Mouse (Mus musculus): ENCODE data around the gene Edem1.
"Not testable (repeated sequence)": the region's sequence is repeated elsewhere in the genome, so short reads cannot be mapped to it uniquely, and the experiment has no call there.

Gene Edem1

GRCm38 (mm10) chr6:108829386-108830370, 1.2 kb downstream of the Edem1 start:
- no peak for DNase-seq (ENCODE audit: extremely low read depth, low read depth)

DNA sequence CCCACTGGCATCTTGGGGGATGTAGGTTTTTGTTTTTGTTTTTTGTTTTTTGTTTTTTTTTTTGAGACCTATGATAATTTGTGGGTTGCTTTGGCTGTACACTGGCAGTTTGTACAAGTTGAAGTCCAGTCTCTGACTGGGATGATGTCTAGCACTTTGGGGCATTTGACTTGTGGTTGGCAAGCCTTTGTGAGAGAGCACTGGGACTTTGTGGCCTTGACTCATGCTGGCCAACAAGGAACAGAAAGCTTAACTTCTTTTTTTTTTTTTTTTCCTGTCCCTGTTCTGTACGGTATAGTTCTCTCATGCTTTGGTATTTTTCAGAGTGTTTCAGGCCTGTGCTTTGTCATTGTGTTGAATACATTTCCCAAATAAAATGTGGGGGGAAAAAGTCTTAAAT, 3.7 kb downstream of the Edem1 start:
- DNase-seq (ENCODE audit: extremely low read depth, low read depth), result no peak

- DNase-seq (ENCODE audit: extremely low read depth, low read depth), result no peak
These were observed 4.5 kb downstream of the Edem1 start for GRCm38 (mm10) chr6:108832989-108833388.

- no peak for DNase-seq (ENCODE audit: extremely low read depth, low read depth)
These were observed 5.7 kb downstream of the Edem1 start for GRCm38 (mm10) chr6:108833963-108834697.

- DNase-seq (ENCODE audit: extremely low read depth, low read depth), result no peak
These were observed 7.6 kb downstream of the Edem1 start for GRCm38 (mm10) chr6:108835765-108836691.

GRCm38 (mm10) chr6:108837081-108837480, 8.6 kb downstream of the Edem1 start:
- no peak for DNase-seq (ENCODE audit: extremely low read depth, low read depth)

DNA sequence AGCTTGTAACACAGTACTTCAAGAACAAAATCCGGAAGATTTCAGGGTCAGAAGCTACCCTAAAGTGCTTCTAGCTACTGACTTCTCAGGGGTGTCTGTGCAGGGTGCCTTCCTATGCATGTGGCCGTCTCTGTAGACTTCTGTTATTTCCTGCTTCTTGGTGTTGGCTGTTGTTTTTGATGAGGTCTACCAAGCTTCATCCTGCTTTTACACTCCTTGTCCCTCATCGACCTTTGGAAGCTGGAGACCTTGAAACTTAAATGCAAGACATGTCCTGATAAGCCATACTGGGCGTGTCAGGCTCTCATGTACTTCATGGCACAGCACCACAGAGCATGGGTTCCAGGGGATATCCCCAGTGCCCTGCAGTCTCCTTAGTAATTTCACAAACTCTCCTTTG, 9.5 kb downstream of the Edem1 start:
- no peak for DNase-seq (ENCODE audit: extremely low read depth, low read depth)

GRCm38 (mm10) chr6:108839432-108839831, 11.0 kb downstream of the Edem1 start:
- DNase-seq (ENCODE audit: extremely low read depth, low read depth), result no peak

DNA sequence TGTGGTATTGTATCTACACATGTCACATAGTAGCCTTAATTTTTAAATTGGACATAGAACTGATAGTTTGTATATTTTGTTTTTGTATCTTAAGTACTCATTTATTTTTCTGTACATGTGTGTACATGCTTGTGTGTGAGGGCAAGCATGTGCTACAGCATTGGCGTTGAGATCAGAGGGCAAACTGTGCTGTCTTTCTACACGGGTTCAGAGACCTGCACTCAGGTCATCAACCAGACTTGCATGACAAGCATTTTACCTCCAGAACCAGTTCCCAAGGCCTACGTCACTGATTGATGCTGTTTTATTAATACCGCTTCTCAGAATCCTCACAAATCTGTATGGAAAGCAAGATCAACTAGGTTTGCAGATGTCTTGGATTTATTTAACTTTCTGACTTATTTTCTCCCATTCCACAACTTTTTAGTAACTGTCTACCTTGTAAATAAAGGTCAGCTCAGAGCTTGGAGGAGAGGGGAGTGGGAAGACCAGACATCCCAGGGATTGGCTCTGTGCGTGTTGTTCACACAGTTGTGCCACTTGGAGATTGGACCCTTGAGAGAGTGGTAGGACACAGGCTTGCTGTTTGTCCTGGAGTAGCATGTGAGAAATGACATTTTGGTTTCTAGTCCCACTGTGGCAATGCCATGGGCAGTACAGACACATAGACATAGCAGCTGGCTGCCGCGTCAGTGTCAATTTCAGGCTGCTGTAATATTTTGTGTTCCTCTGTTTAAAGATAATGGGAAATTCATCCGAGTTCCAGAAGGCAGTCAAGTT, 12.6 kb downstream of the Edem1 start:
- no peak for DNase-seq (ENCODE audit: extremely low read depth, low read depth)

DNA sequence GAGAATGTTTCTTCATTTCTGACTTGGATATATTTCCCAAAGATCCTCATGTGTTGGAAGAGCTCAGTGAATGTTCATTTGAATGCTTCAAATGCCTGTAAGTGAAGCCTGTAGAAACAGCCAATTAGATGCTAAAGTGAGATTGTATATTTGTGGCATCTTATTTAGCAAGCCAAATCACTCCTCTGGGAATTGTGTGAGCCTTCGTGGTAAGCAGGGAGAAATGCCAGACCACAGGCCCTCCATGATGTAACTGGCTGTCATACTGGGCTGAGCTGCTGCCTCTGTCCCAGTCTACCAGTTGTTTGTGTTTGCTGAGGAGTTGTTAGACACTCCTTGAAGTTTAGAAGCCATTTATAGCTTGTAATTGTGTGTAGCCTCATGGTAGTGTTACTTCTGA, 15.2 kb downstream of the Edem1 start:
- no peak for DNase-seq (ENCODE audit: extremely low read depth, low read depth)

DNA sequence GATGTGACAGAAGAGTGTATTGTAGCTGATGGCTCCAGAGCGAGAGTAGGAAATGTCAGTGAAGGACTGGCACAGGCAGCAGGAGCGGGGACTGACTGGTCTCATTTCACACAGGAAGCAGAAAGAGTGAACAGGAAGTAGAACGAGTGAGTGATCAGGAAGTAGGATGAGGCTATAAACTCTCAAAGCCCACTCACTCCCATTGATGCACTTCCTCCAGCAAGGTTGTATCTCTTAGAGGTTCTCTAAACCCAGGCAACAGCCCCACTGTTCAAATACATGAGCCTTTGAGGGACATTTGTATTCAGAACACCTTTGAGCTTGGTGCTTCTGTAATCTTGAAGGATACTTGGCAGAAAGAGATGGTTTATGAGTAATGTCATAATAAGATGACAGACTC, 15.7 kb downstream of the Edem1 start:
- no peak for DNase-seq (ENCODE audit: extremely low read depth, low read depth)

GRCm38 (mm10) chr6:108844771-108845170, 16.3 kb downstream of the Edem1 start:
- DNase-seq (ENCODE audit: extremely low read depth, low read depth), result no peak

- no peak for DNase-seq (ENCODE audit: extremely low read depth, low read depth)
These were observed 23.7 kb downstream of the Edem1 start for GRCm38 (mm10) chr6:108852088-108852670.

DNA sequence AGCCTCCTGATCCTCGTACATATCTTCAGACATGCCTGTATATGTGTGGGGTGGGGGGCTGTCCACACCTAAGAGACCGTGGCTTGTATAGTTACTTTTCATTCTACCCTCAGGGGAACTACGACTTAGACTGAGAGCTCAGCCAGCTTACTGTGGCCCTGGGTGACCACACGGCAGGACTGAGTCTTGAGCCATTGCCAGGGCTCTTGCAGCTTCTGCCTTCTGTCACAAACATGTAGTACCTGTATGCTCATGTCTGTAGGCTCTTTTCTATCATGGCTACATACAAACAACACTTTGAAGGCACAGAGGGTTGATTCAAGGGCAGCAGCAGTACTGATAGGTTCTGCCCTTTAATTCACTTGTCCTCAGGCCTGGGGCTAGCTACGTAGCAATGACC, 24.5 kb downstream of the Edem1 start:
- DNase-seq (ENCODE audit: extremely low read depth, low read depth), result no peak

DNA sequence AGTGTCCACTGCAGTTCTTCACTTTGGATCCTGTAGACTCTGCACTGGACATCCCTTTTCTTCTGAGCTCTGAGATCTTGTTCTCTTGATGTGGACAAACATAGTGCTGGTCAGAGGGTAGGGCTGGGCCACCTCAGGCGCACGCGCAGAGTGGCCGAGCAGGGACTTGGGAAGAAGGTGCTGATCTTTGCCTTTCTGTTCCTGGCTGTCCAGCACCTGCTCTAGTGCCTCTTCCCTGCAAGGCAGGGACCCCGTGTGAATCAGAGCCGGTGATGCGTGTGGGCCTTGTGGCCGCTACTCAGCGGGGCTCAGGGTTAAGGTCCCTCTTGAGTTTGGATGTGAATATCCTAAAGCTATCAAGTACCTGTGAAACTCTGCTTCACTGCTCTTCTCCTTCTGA, 30.1 kb downstream of the Edem1 start:
- no peak for DNase-seq (ENCODE audit: extremely low read depth, low read depth)

GRCm38 (mm10) chr6:108861226-108861625, 32.8 kb downstream of the Edem1 start:
- no peak for DNase-seq (ENCODE audit: extremely low read depth, low read depth)

GRCm38 (mm10) chr6:108862548-108862947, 34.1 kb downstream of the Edem1 start:
- DNase-seq (ENCODE audit: extremely low read depth, low read depth), result no peak

- no peak for DNase-seq (ENCODE audit: extremely low read depth, low read depth)
These were observed 37.9 kb downstream of the Edem1 start for GRCm38 (mm10) chr6:108866317-108866716.

- not testable (repeated sequence) for DNase-seq (ENCODE audit: extremely low read depth, low read depth)
These were observed 40.6 kb downstream of the Edem1 start for GRCm38 (mm10) chr6:108869031-108869430.

GRCm38 (mm10) chr6:108870421-108870820, 42.0 kb downstream of the Edem1 start:
- no peak for DNase-seq (ENCODE audit: extremely low read depth, low read depth)
